Mouse (Mus musculus) hindbrain, embryonic 12.5 days (tissue): ENCODE results near the gene Eif3l. TPM values are rescaled to one million over a fixed set of nuclear protein-coding genes. Genes with fewer than 3 reads are reported as not detected.

Experiments
- ATAC-seq: fragments of 200-750 bp; cut with Nextera tagmentation; 2 replicates; pipeline ENCODE4 v1.8.0; 2017; ENCODE audit warnings: moderate TSS enrichment; ENCODE audit not compliant: low FRiP score
- H3K27ac ChIP-seq: fragments of 300-500 bp; sonication (generic); 2 replicates; pipeline ENCODE4 v1.5.1; 2016; ENCODE audit warnings: mild to moderate bottlenecking
- H3K27me3 ChIP-seq: fragments of 300-500 bp; sonication (generic); 2 replicates; pipeline ENCODE4 v1.6.1; 2016; ENCODE audit warnings: mild to moderate bottlenecking
- H3K36me3 ChIP-seq: fragments of 300-500 bp; sonication (generic); 2 replicates; pipeline ENCODE4 v1.6.1; 2016; ENCODE audit warnings: mild to moderate bottlenecking
- H3K4me1 ChIP-seq: fragments of 300-500 bp; sonication (generic); 2 replicates; pipeline ENCODE4 v1.6.1; 2016
- H3K4me2 ChIP-seq: fragments of 300-500 bp; sonication (generic); replicated peaks from 2 replicates; pipeline ENCODE4 v1.6.1; 2016; ENCODE audit warnings: mild to moderate bottlenecking
- H3K4me3 ChIP-seq: fragments of 300-500 bp; sonication (generic); 2 replicates; pipeline ENCODE4 v1.5.1; 2016; ENCODE audit warnings: mild to moderate bottlenecking
- H3K9ac ChIP-seq: fragments of 300-500 bp; sonication (generic); 2 replicates; pipeline ENCODE4 v1.6.1; 2016; ENCODE audit warnings: mild to moderate bottlenecking, moderate library complexity
- H3K9me3 ChIP-seq: fragments of 300-500 bp; sonication (generic); replicated peaks from 2 replicates; pipeline ENCODE4 v1.6.1; 2016; ENCODE audit warnings: mild to moderate bottlenecking
- WGBS: fragments of 180-500 bp; shearing (Covaris S2); methylation state at CpG from one replicate; pipeline ENCODE4 v1.1.7; 2016; 5-methylcytosine and 5-hydroxymethylcytosine counted together
- polyA plus RNA-seq: library from polyadenylated mRNA; unstranded; fragments of >200 nt; fragmentation: Nextera tagmentation; extraction: Ambion mirVana; gene quantifications from 2 replicates; pipeline ENCODE4 v1.2.1, GENCODE M21; 2016

Eif3l gene
- polyA plus RNA-seq, 1 experiment from 2014 or later: 190 TPM

- H3K4me1 ChIP-seq: peaks cover 9% of the 10 kb centered on the region
- no peak overlapping the region for H3K4me2 ChIP-seq
- peaks cover 52% of the 10 kb centered on the region for H3K36me3 ChIP-seq
- ATAC-seq: no peak
- H3K27me3 ChIP-seq: no peaks in the 10 kb centered on the region; the same call in 1 of the 2 replicates
- no peak overlapping the region for H3K9ac ChIP-seq
- WGBS: 72% methylated on average over 13 of the region's 13 CpGs
- no peaks in the 10 kb centered on the region for H3K9me3 ChIP-seq
- no peak overlapping the region for H3K4me3 ChIP-seq
- peak overlapping the region; percentile 35; the same call in 1 of the 2 replicates for H3K27ac ChIP-seq
These were observed 23.3 kb upstream of the Eif3l start for GRCm38 (mm10) chr15:79051461-79052360.

- peaks cover 9% of the 10 kb centered on the region for H3K4me1 ChIP-seq
- H3K9ac ChIP-seq: no peak overlapping the region
- ATAC-seq: no peak
- WGBS: 93% methylated on average over 2 of the region's 2 CpGs
- H3K36me3 ChIP-seq: peaks cover 58% of the 10 kb centered on the region
- H3K27ac ChIP-seq: no peak overlapping the region
- no peaks in the 10 kb centered on the region; the same call in 1 of the 2 replicates for H3K27me3 ChIP-seq
- no peaks in the 10 kb centered on the region for H3K9me3 ChIP-seq
- no peak overlapping the region for H3K4me3 ChIP-seq
- H3K4me2 ChIP-seq: no peak overlapping the region
These were observed 22.6 kb upstream of the Eif3l start for GRCm38 (mm10) chr15:79052366-79052765.

- Histone ChIP-seq H3K27ac (no peak overlapping the region), H3K36me3 (peaks cover 91% of the 10 kb centered on the region), H3K9ac (no peak overlapping the region), H3K9me3 (no peaks in the 10 kb centered on the region), H3K4me2 (no peak overlapping the region), H3K27me3 (no peaks in the 10 kb centered on the region), H3K4me3 (no peak overlapping the region), H3K4me1 (peaks cover 8% of the 10 kb centered on the region)
- ATAC-seq: no peak
- WGBS: 88% methylated on average over 7 of the region's 7 CpGs
These were observed 18.4 kb upstream of the Eif3l start for GRCm38 (mm10) chr15:79056601-79057000.

- peaks cover 78% of the 10 kb centered on the region for H3K36me3 ChIP-seq
- no peak for ATAC-seq
- WGBS: 93% methylated on average over 6 of the region's 6 CpGs
These were observed 17.1 kb upstream of the Eif3l start for GRCm38 (mm10) chr15:79057850-79058249.

GRCm38 (mm10) chr15:79060887-79061565, 14.0 kb upstream of the Eif3l start:
- Histone ChIP-seq H3K36me3 (peaks cover 46% of the 10 kb centered on the region), H3K27me3 (no peaks in the 10 kb centered on the region)
- ATAC-seq: no peak

More at GRCm38 (mm10) chr15:79057850-79058249, 17.1 kb upstream of the Eif3l start:
- Histone ChIP-seq H3K27ac (no peak overlapping the region), H3K4me1 (peaks cover 13% of the 10 kb centered on the region), H3K27me3 (no peaks in the 10 kb centered on the region), H3K4me2 (no peak overlapping the region), H3K9me3 (no peaks in the 10 kb centered on the region), H3K4me3 (no peak overlapping the region), H3K9ac (no peak overlapping the region)

GRCm38 (mm10) chr15:79062376-79063159, 12.4 kb upstream of the Eif3l start, which contains the start of gene Ankrd54:
TSS of gene Ankrd54 (minus strand) at chr15:79062893.
- peaks cover 17% of the 10 kb centered on the region for H3K4me1 ChIP-seq
- ATAC-seq: peak; percentile 100
- H3K27me3 ChIP-seq: 0 out of 2 replicates have a peak, but pooled peaks cover 4% of the 10 kb centered on the region
- H3K27ac ChIP-seq: peak within 1 kb of the TSS; percentile 86
- H3K9ac ChIP-seq: peak within 1 kb of the TSS; percentile 93
- peak within 1 kb of the TSS; percentile 73 for H3K4me2 ChIP-seq
- peak within 1 kb of the TSS; percentile 93 for H3K4me3 ChIP-seq
- H3K9me3 ChIP-seq: no peaks in the 10 kb centered on the region
- H3K36me3 ChIP-seq: peaks cover 31% of the 10 kb centered on the region
- under 1% methylated on average over 77 of the region's 80 CpGs for WGBS

More at GRCm38 (mm10) chr15:79060887-79061565, 14.0 kb upstream of the Eif3l start:
- no peaks in the 10 kb centered on the region for H3K9me3 ChIP-seq
- no peak overlapping the region for H3K4me2 ChIP-seq
- H3K4me3 ChIP-seq: no peak overlapping the region
- H3K9ac ChIP-seq: no peak overlapping the region
- WGBS: 87% methylated on average over 14 of the region's 14 CpGs
- peaks cover 17% of the 10 kb centered on the region for H3K4me1 ChIP-seq
- no peak overlapping the region for H3K27ac ChIP-seq

GRCm38 (mm10) chr15:79063160-79063740, 11.7 kb upstream of the Eif3l start:
- Histone ChIP-seq H3K4me2 (peak overlapping the region; percentile 56), H3K9ac (no peak overlapping the region), H3K27ac (no peak overlapping the region), H3K9me3 (no peaks in the 10 kb centered on the region), H3K4me1 (peaks cover 17% of the 10 kb centered on the region), H3K4me3 (peak overlapping the region; percentile 93), H3K36me3 (peaks cover 24% of the 10 kb centered on the region), H3K27me3 (peaks cover 4% of the 10 kb centered on the region; the same call in 1 of the 2 replicates)
- ATAC-seq: no peak
- WGBS: 11% methylated on average over 14 of the region's 14 CpGs

GRCm38 (mm10) chr15:79065086-79065770, 9.8 kb upstream of the Eif3l start:
- Histone ChIP-seq H3K36me3 (peaks cover 7% of the 10 kb centered on the region; the same call in 1 of the 2 replicates), H3K27me3 (peaks cover 4% of the 10 kb centered on the region; the same call in 1 of the 2 replicates), H3K9ac (no peak overlapping the region), H3K27ac (no peak overlapping the region), H3K4me3 (no peak overlapping the region), H3K9me3 (no peaks in the 10 kb centered on the region), H3K4me1 (peaks cover 17% of the 10 kb centered on the region), H3K4me2 (no peak overlapping the region)
- WGBS: 68% methylated on average over 8 of the region's 8 CpGs
- no peak for ATAC-seq

GRCm38 (mm10) chr15:79066276-79066675, 8.7 kb upstream of the Eif3l start:
- H3K36me3 ChIP-seq: no peaks in the 10 kb centered on the region
- no peaks in the 10 kb centered on the region for H3K9me3 ChIP-seq
- no peak overlapping the region for H3K9ac ChIP-seq
- ATAC-seq: no peak
- no peak overlapping the region for H3K27ac ChIP-seq
- no peak overlapping the region for H3K4me3 ChIP-seq
- peaks cover 13% of the 10 kb centered on the region for H3K4me1 ChIP-seq
- no peak overlapping the region for H3K4me2 ChIP-seq
- WGBS: 56% methylated on average over 2 of the region's 2 CpGs
- H3K27me3 ChIP-seq: peaks cover 4% of the 10 kb centered on the region; the same call in 1 of the 2 replicates

- peaks cover 4% of the 10 kb centered on the region; the same call in 1 of the 2 replicates for H3K4me1 ChIP-seq
- no peak overlapping the region for H3K4me3 ChIP-seq
- H3K4me2 ChIP-seq: no peak overlapping the region
- no peak overlapping the region for H3K27ac ChIP-seq
- no peaks in the 10 kb centered on the region for H3K36me3 ChIP-seq
- H3K27me3 ChIP-seq: peaks cover 4% of the 10 kb centered on the region; the same call in 1 of the 2 replicates
- ATAC-seq: no peak
- H3K9ac ChIP-seq: no peak overlapping the region
- 80% methylated on average over 3 of the region's 3 CpGs for WGBS
- no peaks in the 10 kb centered on the region for H3K9me3 ChIP-seq
These were observed 7.3 kb upstream of the Eif3l start for GRCm38 (mm10) chr15:79067631-79068030.

GRCm38 (mm10) chr15:79068416-79068815, 6.6 kb upstream of the Eif3l start:
- no peak overlapping the region for H3K9ac ChIP-seq
- peaks cover 2% of the 10 kb centered on the region; the same call in 1 of the 2 replicates for H3K4me1 ChIP-seq
- 81% methylated on average over 3 of the region's 3 CpGs for WGBS
- no peak overlapping the region for H3K27ac ChIP-seq
- no peaks in the 10 kb centered on the region for H3K36me3 ChIP-seq
- H3K4me3 ChIP-seq: no peak overlapping the region
- no peaks in the 10 kb centered on the region for H3K9me3 ChIP-seq
- ATAC-seq: no peak
- no peak overlapping the region for H3K4me2 ChIP-seq
- H3K27me3 ChIP-seq: peaks cover 4% of the 10 kb centered on the region; the same call in 1 of the 2 replicates
